Mouse (Mus musculus): ENCODE measurements around the gene Tmed8.

DNA sequence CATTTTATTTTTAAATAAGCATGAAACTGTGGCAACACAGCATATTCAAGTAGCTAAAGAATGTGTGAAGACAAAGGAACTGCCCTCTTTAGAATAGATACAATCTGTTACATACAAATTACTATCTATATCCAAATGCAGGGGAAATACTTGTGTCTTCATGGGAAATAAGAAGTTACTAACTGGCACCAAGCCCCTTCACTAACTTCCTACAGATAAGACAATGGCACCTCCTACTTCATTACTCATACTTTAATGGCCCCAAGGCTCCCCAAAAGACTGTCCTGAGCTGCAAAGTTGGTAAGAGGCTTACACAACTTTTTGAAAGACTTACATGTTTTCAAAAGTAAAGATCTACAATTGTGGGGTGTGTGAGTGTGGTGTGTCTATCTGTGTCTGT, 17.3 kb upstream of the Tmed8 start:
- TF ChIP-seq CTCF (conservative IDR thresholded peaks at IDR 0.05 in 1 of 2, IDR thresholded peaks at IDR 0.05 in 1 of 2; ENCODE audit: low read depth in 2 of 2, low read length in 2 of 2): no peak
- no peak for TF ChIP-seq POLR2A (IDR thresholded peaks at IDR 0.05; ENCODE audit: low read depth, low read length)
- no peak for TF ChIP-seq HCFC1 (IDR thresholded peaks at IDR 0.05; ENCODE audit: low read depth, low read length)
- TF ChIP-seq E2F4 (IDR thresholded peaks at IDR 0.05; ENCODE audit: insufficient replicate concordance, low read depth, low read length): no peak
- TF ChIP-seq EP300 (IDR thresholded peaks at IDR 0.05; ENCODE audit: low read length): no peak

Data from CH12.LX (cell line).